Mouse (Mus musculus) liver, embryonic 12.5 days (tissue): ENCODE results near the gene Gpat3. TPM values are rescaled to one million over a fixed set of nuclear protein-coding genes. Genes with fewer than 3 reads are reported as not detected.

Experiments
- ATAC-seq: fragments of 200-750 bp; cut with Nextera tagmentation; 2 replicates; pipeline ENCODE4 v1.8.0; 2017; ENCODE audit warnings: moderate number of reproducible peaks, mild to moderate bottlenecking, moderate library complexity
- H3K27ac ChIP-seq: fragments of 300-500 bp; sonication (generic); 2 replicates; pipeline ENCODE4 v1.5.1; 2016; ENCODE audit warnings: mild to moderate bottlenecking
- H3K27me3 ChIP-seq: fragments of 300-500 bp; sonication (generic); replicated peaks from 2 replicates; pipeline ENCODE4 v1.6.1; 2016; ENCODE audit warnings: mild to moderate bottlenecking, moderate library complexity
- H3K36me3 ChIP-seq: fragments of 300-500 bp; sonication (generic); 2 replicates; pipeline ENCODE4 v1.6.1; 2016; ENCODE audit warnings: mild to moderate bottlenecking, moderate library complexity
- H3K4me1 ChIP-seq: fragments of 300-500 bp; sonication (generic); 2 replicates; pipeline ENCODE4 v1.6.1; 2016
- H3K4me2 ChIP-seq: fragments of 300-500 bp; sonication (generic); 2 replicates; pipeline ENCODE4 v1.6.1; 2016; ENCODE audit warnings: mild to moderate bottlenecking, moderate library complexity
- H3K4me3 ChIP-seq: fragments of 300-500 bp; sonication (generic); 2 replicates; pipeline ENCODE4 v1.5.1; 2016; ENCODE audit warnings: mild to moderate bottlenecking, moderate library complexity
- H3K9ac ChIP-seq: fragments of 300-500 bp; sonication (generic); 2 replicates; pipeline ENCODE4 v1.6.1; 2016; ENCODE audit warnings: mild to moderate bottlenecking, moderate library complexity
- H3K9me3 ChIP-seq: fragments of 300-500 bp; sonication (generic); replicated peaks from 2 replicates; pipeline ENCODE4 v1.6.1; 2016; ENCODE audit warnings: mild to moderate bottlenecking, moderate library complexity
- WGBS: fragments of 180-500 bp; shearing (Covaris S2); methylation state at CpG from one replicate; pipeline ENCODE4 v1.1.7; 2016; ENCODE audit not compliant: insufficient replicate concordance; 5-methylcytosine and 5-hydroxymethylcytosine counted together
- polyA plus RNA-seq: library from polyadenylated mRNA; unstranded; fragments of >200 nt; fragmentation: Nextera tagmentation; extraction: Ambion mirVana; gene quantifications from 2 replicates; pipeline ENCODE4 v1.2.1, GENCODE M21; 2016

Gene Gpat3
- polyA plus RNA-seq, 1 experiment from 2014 or later = 0.75 TPM

DNA sequence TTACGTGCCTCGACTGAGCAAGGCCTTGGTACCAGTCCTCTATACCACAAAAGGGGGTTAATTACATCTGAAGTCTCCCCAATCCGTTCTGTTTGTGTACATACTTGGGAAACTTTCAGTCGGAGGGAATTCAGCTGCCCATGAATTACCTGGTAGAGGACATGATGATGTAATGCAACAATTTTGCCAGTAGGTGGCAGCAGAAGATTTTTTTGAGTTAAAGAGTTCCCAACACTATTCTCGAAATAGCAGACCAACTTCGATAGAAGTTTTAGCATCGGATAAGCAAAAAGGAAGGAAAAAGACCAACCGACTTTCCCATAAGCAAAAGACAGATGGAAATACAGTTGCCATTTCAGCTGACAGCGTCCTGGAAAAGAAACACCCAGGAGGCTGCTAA, 73.6 kb downstream of the Gpat3 start:
- 18% methylated on average over 9 of the region's 9 CpGs for WGBS
- ATAC-seq = no peak
- Histone ChIP-seq H3K4me2 (no peak overlapping the region), H3K36me3 (no peaks in the 10 kb centered on the region), H3K9me3 (no peaks in the 10 kb centered on the region), H3K4me3 (no peak overlapping the region), H3K27me3 (peaks cover 5% of the 10 kb centered on the region; the same call in 1 of the 2 replicates), H3K27ac (no peak overlapping the region), H3K9ac (no peak overlapping the region), H3K4me1 (no peaks in the 10 kb centered on the region)

DNA sequence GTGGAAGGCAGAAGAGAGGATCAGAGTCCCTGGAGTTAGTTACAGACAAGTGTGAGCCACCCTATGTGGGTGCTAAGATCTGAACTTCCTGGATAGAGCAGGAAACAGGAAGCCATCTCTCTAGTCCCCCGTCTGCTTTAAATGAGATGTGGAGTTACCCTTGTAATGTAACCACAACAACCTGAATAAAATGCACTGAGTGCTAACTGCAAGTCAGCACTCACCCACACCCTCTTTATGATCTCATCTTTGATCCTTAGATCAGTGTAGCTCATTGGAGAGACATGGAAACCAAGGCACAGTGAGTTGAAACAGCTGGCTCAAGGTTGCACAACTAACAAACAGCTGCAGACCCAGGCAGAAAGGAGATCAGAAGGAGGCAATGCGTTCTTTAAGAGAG, 84.2 kb downstream of the Gpat3 start:
- no peaks in the 10 kb centered on the region for H3K9me3 ChIP-seq
- no peak overlapping the region for H3K4me2 ChIP-seq
- no peaks in the 10 kb centered on the region for H3K27me3 ChIP-seq
- H3K9ac ChIP-seq = no peak overlapping the region
- no peak overlapping the region for H3K27ac ChIP-seq
- H3K4me1 ChIP-seq = no peaks in the 10 kb centered on the region
- H3K36me3 ChIP-seq = no peaks in the 10 kb centered on the region
- H3K4me3 ChIP-seq = no peak overlapping the region
- no peak for ATAC-seq
- WGBS = 47% methylated on average over 2 of the region's 2 CpGs

DNA sequence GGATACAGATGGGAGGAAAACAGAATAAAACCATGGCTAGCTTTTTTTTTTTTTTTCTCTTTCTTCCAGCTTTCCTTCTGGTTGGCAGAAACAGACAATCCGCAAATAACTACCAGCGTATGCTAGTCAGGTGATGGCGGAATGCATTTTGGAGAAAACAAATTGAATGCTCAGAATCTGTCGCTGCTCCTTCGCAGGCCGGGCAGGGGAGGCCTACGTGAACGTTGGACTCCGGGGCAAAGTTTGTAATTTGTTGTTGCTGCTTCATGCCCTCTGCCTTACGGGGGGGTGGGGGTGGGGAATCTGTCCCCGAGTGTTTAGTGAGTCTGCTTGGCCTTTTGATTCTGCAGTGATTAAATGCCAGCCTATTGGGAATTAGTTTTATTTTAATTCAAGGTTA, 98.2 kb downstream of the Gpat3 start:
- H3K36me3 ChIP-seq = no peaks in the 10 kb centered on the region
- no peak overlapping the region for H3K9ac ChIP-seq
- H3K9me3 ChIP-seq = no peaks in the 10 kb centered on the region
- no peaks in the 10 kb centered on the region for H3K27me3 ChIP-seq
- H3K27ac ChIP-seq = no peak overlapping the region
- no peak for ATAC-seq
- no peak overlapping the region for H3K4me2 ChIP-seq
- no peaks in the 10 kb centered on the region for H3K4me1 ChIP-seq
- H3K4me3 ChIP-seq = no peak overlapping the region
- 69% methylated on average over 11 of the region's 11 CpGs for WGBS

DNA sequence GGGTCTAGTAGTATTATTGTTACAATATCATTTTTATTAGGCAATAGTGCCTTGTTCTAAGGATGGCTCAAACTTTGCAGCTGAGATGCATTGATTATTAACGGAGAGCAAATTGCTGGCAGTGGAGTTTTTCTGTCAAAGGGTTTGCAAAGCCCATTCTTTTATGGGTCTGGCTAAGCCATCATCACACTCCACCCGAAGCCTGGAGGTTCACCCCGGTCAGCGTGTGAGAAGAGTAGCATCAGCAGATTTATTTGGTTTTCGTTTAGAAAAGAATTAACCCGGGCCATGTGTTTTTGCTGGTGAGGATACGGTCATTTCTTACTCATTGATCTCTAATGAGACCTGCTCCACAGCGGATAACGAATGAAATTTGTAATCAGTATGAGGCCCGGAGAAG, 99.8 kb downstream of the Gpat3 start:
- H3K9ac ChIP-seq = no peak overlapping the region
- no peaks in the 10 kb centered on the region for H3K27me3 ChIP-seq
- no peaks in the 10 kb centered on the region for H3K9me3 ChIP-seq
- H3K4me2 ChIP-seq = no peak overlapping the region
- ATAC-seq = no peak
- no peak overlapping the region for H3K4me3 ChIP-seq
- 72% methylated on average over 10 of the region's 10 CpGs for WGBS
- no peaks in the 10 kb centered on the region for H3K36me3 ChIP-seq
- no peak overlapping the region for H3K27ac ChIP-seq
- H3K4me1 ChIP-seq = no peaks in the 10 kb centered on the region

Other genes with a start within 250 kb of the Gpat3 start
- 42.4 and 42.8 TPM in 2 replicates for gene Coq2, start 170.6 kb upstream of the Gpat3 start, polyA plus RNA-seq
- gene Hpse, start 126.0 kb upstream of the Gpat3 start, polyA plus RNA-seq = 2.2 and 2.5 TPM in 2 replicates
- gene Helq, start 47.1 kb upstream of the Gpat3 start, polyA plus RNA-seq = 22.2 and 23.4 TPM in 2 replicates
- 165 and 176 TPM in 2 replicates for gene Mrps18c, start 47.1 kb upstream of the Gpat3 start, polyA plus RNA-seq
- gene Abraxas1, start 24.7 kb upstream of the Gpat3 start, polyA plus RNA-seq = 23.3 and 24.3 TPM in 2 replicates